Mouse (Mus musculus): ENCODE results near the gene Chrm4.

GRCm38 (mm10) chr2:91967962-91968361, 40.9 kb downstream of the Chrm4 start:
- TF ChIP-seq MYOD1 (IDR thresholded peaks at IDR 0.05; ENCODE audit: control insufficient read depth, insufficient read length, low read depth), result no peak
- no peak for TF ChIP-seq MAX (IDR thresholded peaks at IDR 0.05)
- no peak for TF ChIP-seq CTCF (IDR thresholded peaks at IDR 0.05; ENCODE audit: control insufficient read depth, insufficient read depth, insufficient read length)
- no peak for TF ChIP-seq CEBPB (IDR thresholded peaks at IDR 0.05; ENCODE audit: low read depth)
- TF ChIP-seq MYOG (IDR thresholded peaks at IDR 0.05; ENCODE audit: control insufficient read depth, extremely low read depth, insufficient read length), result no peak
- TF ChIP-seq FOSL1 (IDR thresholded peaks at IDR 0.05; ENCODE audit: insufficient read depth, low read length, poor library complexity, severe bottlenecking), result no peak
